Mouse (Mus musculus): Measurements from ENCODE around the gene Lst1. TPM values are rescaled to one million over a fixed set of nuclear protein-coding genes. Genes with fewer than 3 reads are reported as not detected.
A peak's percentile ranks its signal among the peaks of the same experiment; 100 is the strongest.

Lst1 gene
- polyA plus RNA-seq, 1 experiment from 2014 or later, result 13.1 TPM

DNA sequence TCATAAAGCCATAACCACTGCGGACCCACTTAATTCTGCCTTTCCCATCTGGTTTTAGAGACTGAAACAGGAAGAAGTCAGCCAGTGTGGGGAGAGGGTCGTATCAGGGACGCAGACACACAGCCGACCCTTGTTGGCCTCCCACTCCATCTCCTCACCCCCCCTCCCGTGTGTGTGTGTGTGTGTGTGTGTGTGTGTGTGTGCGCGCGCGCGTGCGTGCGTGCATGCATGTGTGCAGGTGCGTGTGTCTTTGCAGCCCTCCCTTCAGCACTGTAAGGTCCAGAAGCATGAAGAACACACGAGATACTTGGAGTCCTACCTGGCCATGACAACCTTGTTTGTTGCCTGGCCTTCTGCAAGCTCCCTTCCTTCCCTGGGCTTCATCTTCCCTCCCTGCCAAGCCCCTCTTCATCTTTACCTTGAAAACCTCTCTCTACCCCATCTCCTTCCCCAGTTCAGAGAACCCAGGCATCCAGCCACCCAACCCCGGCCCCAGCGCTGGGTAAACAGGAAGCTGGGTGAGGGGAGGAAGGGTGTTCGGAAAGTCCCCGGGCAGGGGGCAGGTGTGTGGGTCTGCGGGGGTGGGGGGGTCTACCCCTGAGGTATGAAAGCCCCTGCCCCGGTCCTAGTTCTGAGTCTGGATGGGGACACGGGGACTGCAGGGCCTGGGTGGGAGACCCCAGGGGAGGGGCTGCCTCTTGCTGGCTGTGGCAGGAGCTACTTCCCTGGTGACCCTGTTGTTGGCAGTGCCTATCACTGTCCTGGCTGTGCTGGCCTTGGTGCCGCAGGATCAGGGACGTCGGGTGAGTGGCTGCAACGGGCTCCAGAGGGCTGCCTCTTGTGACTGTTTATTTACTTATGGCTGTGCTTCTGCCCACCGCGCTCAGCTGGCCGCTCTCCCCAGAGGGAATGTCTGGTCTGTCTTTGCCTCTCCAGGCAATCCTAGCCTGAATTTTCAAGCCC is 5.9 kb upstream of the Lst1 start, which contains the start of gene Ltb:
Gene Ltb (plus strand): TSS at position 559 of the 963 bp plus-strand sequence.
- Histone ChIP-seq H3K9ac (peak within 1 kb of the TSS; percentile 69), H3K4me2 (peak within 1 kb of the TSS; percentile 77), H3K9me3 (no peaks in the 10 kb centered on the region), H3K4me3 (peak within 1 kb of the TSS; percentile 49), H3K27me3 (peaks cover 54% of the 10 kb centered on the region), H3K4me1 (peaks cover 14% of the 10 kb centered on the region; the same call in 1 of the 2 replicates), H3K36me3 (no peaks in the 10 kb centered on the region), H3K27ac (no peak within 1 kb of the TSS)
- ATAC-seq (ENCODE audit: insufficient number of reproducible peaks, insufficient read depth, low FRiP score, low TSS enrichment, low read depth), result no peak
- WGBS, result 59% methylated on average over 25 of the region's 28 CpGs

DNA sequence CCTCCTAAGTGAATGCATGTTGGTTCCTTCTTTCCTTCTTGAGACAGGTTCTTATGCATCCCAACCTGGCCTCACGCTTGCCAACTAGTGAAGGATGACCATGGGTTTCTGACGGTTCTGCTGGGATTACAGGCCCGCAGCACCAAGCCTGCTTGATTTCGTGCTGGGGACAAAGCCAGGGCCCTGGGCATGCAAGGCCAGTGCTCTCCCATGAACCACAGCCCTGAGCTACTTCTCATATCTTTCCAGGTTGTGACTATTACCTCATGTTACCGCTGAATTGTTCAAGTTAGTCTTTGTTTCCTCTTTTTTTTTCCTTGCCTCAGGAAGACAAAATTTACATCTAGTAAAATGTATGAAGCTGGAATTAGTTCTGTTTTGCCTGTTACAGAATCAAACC is 4.7 kb upstream of the Lst1 start:
- Histone ChIP-seq H3K9me3 (no peaks in the 10 kb centered on the region), H3K9ac (no peak overlapping the region), H3K27ac (no peak overlapping the region), H3K4me1 (peaks cover 14% of the 10 kb centered on the region; the same call in 1 of the 2 replicates), H3K27me3 (peaks cover 44% of the 10 kb centered on the region), H3K36me3 (no peaks in the 10 kb centered on the region), H3K4me3 (no peak overlapping the region), H3K4me2 (no peak overlapping the region)
- ATAC-seq (ENCODE audit: insufficient number of reproducible peaks, insufficient read depth, low FRiP score, low TSS enrichment, low read depth), result no peak
- 82% methylated on average over 5 of the region's 5 CpGs for WGBS

DNA sequence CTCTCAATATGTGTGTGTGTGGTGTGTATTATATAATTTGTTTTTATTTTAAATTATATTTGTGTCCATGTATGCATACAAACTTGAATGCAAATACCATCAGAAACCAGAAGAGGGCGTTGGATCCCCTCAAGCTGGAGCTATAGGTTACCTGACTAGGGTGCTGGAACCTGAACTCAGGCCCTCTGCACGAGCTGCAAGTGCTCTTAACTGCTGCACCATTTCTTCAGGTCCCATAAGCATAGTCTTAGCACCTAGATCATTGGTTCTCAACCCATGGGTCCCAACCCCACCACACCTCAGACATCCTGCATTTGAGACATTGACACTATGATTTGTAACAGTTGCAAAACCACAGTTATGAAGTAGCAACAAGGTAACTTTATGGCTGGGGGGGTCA is 3.5 kb upstream of the Lst1 start:
- Histone ChIP-seq H3K36me3 (no peaks in the 10 kb centered on the region), H3K9me3 (no peaks in the 10 kb centered on the region), H3K9ac (no peak overlapping the region), H3K4me3 (no peak overlapping the region), H3K27ac (no peak overlapping the region), H3K4me1 (peaks cover 15% of the 10 kb centered on the region; the same call in 1 of the 2 replicates), H3K4me2 (no peak overlapping the region), H3K27me3 (peaks cover 36% of the 10 kb centered on the region)
- WGBS, result 61% methylated on average over 2 of the region's 2 CpGs
- ATAC-seq (ENCODE audit: insufficient number of reproducible peaks, insufficient read depth, low FRiP score, low TSS enrichment, low read depth), result no peak

DNA sequence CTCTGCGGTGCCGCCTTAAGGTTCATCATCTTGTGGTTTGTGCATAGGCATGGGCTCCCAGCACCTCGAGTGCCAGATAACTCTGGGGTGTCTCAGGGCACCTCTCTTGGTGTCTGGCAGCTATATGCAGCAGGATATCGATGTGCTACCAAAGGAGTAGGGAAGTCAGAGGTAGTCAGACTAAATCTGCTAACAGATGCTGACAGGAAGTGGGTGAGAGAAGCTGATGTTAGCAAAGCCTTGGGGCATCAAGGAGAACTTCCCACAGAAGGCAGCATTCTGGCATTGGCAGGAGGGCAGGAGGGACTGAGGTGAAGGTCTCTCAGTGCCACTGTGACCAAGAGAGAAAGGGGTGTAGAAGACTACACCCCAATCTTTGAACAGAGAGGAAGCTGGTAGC is 1.9 kb upstream of the Lst1 start:
- WGBS, result 63% methylated on average over 4 of the region's 4 CpGs
- no peak overlapping the region for H3K9ac ChIP-seq
- H3K9me3 ChIP-seq, result no peaks in the 10 kb centered on the region
- no peaks in the 10 kb centered on the region for H3K36me3 ChIP-seq
- H3K27ac ChIP-seq, result no peak overlapping the region
- H3K4me1 ChIP-seq, result peaks cover 13% of the 10 kb centered on the region
- ATAC-seq (ENCODE audit: insufficient number of reproducible peaks, insufficient read depth, low FRiP score, low TSS enrichment, low read depth), result no peak
- H3K27me3 ChIP-seq, result peaks cover 20% of the 10 kb centered on the region
- no peak overlapping the region for H3K4me3 ChIP-seq
- H3K4me2 ChIP-seq, result no peak overlapping the region

DNA sequence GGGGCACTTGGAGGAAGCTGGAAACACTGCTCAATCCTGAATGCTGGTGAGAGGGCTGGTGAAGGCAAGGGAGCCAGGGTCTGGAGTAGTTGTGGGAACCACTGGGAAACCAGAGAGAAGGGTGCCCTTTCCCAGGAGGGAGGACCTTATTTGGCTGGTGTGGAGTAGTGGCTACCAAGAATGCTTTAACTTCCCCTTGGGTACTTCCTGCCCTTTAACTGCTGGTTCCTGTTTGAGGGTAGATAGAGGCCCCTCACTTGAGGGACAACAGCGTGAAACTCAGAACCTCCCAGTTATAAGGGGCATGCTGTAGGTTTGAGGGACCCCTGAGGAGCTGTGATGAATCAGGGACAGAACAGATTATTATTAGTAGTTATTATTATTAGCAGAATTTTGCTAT is 947 bp upstream of the Lst1 start:
- ATAC-seq (ENCODE audit: insufficient number of reproducible peaks, insufficient read depth, low FRiP score, low TSS enrichment, low read depth), result no peak
- no peaks in the 10 kb centered on the region for H3K9me3 ChIP-seq
- WGBS, result 65% methylated on average over 1 of the region's 1 CpGs
- H3K36me3 ChIP-seq, result no peaks in the 10 kb centered on the region
- no peak overlapping the region for H3K9ac ChIP-seq
- H3K27ac ChIP-seq, result no peak overlapping the region
- no peak overlapping the region for H3K4me3 ChIP-seq
- no peak overlapping the region for H3K4me2 ChIP-seq
- H3K4me1 ChIP-seq, result peaks cover 11% of the 10 kb centered on the region
- peaks cover 11% of the 10 kb centered on the region for H3K27me3 ChIP-seq

DNA sequence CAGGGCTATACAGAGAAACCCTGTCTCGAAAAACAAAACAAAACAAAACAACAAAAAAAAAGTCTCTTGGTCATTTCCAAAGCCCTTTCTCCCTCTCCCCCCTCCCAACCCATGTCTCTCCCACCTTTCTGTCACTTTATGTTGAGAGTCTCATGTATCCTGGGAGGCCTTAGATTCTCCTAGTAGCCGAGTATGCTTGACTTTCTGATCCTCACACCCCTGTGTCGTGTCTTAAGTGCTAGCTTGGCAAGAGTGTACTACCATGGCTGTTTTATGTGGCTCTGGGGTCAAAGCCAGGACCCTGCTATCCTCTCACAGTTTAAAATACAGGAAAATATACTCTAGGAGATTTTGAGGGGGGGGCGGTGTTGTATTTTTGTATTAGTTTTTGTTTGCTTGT is 894 bp downstream of the Lst1 start:
- no peak overlapping the region for H3K4me3 ChIP-seq

DNA sequence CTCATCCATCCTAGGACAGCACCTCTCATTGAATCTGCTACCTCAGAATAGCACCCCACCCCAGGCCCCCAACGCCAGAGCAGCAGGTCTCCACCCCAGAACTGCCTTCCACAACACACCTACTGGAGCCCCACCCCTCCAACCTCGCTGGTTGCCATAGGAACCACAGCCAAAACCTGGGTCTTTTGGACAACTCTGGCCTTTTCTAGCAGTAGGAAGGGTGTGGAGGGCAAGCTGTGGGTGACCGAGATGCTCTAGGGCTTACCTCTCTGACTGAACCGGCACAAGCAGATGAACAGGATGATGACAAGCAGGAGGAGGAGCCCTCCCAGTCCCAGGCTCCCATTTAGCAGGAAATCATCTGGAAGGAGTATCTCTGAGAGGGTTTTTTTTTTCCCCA is 1.6 kb downstream of the Lst1 start:
- ATAC-seq (ENCODE audit: insufficient number of reproducible peaks, insufficient read depth, low FRiP score, low TSS enrichment, low read depth), result no peak; the same call in 1 of the 2 replicates

More for the DNA sequence above, 894 bp downstream of the Lst1 start:
- Histone ChIP-seq H3K9ac (no peak overlapping the region), H3K9me3 (no peaks in the 10 kb centered on the region), H3K36me3 (no peaks in the 10 kb centered on the region), H3K4me1 (peaks cover 9% of the 10 kb centered on the region), H3K4me2 (no peak overlapping the region), H3K27me3 (no peaks in the 10 kb centered on the region), H3K27ac (peak overlapping the region; percentile 7; the same call in 1 of the 2 replicates)
- 70% methylated on average over 4 of the region's 4 CpGs for WGBS
- no peak for ATAC-seq (ENCODE audit: insufficient number of reproducible peaks, insufficient read depth, low FRiP score, low TSS enrichment, low read depth)

DNA sequence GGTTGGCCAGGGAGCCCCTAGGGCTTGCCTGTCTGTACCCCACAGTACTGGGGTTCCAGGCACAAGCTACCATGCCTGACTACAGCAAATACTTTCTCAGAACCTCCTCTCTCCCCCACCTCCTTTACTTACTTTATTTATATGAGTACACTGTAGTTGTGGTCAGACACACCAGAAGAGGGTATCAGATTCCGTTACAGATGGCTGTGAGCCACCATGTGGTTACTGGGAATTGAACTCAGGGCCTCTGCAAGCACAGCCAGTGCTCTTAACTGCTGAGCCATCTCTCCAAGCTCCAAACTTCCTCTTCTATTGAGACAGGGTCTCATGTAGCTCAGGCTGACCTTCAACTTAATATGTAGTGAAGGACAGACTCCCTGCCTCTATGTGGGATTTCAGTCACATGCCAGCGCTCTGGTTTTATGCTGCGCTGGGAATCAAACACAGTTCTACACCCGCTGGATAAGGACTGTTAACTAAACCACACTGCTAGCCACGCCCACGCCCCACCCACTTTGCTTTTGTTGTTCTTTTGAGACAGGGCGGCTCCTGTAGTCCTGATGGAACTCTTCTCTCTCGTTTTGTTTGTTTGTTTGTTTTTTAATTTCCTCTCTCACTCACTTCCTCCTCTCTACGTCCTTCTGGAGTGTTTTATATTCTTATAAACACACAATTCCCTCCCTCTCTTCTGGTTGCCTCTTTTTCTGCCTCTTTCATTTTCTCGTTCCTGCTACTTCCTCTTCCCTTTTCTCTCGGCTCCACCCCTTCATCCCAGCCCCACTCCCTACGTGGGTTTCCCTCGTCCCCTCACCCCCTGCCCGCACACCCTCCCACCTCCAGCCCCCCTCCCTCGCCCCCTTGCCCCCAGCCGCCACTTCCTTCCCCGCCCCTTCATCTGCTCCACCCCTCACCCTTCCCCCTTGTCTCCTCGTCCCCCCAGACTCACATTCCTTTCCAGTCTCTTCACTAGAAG is 2.3 kb downstream of the Lst1 start:
- Histone ChIP-seq H3K9me3 (no peaks in the 10 kb centered on the region), H3K9ac (peak overlapping the region; percentile 49; the same call in 1 of the 2 replicates), H3K27me3 (no peaks in the 10 kb centered on the region), H3K4me2 (peak overlapping the region; percentile 60), H3K4me3 (peak overlapping the region; percentile 44), H3K4me1 (peaks cover 9% of the 10 kb centered on the region), H3K27ac (peak overlapping the region; percentile 84), H3K36me3 (no peaks in the 10 kb centered on the region)
- WGBS, result 3% methylated on average over 18 of the region's 18 CpGs
- peak; percentile 49; the same call in 1 of the 2 replicates for ATAC-seq (ENCODE audit: insufficient number of reproducible peaks, insufficient read depth, low FRiP score, low TSS enrichment, low read depth)

More for the DNA sequence above, 1.6 kb downstream of the Lst1 start:
- H3K9me3 ChIP-seq, result no peaks in the 10 kb centered on the region
- peaks cover 9% of the 10 kb centered on the region for H3K4me1 ChIP-seq
- peak overlapping the region; percentile 84 for H3K27ac ChIP-seq
- WGBS, result under 1% methylated on average over 4 of the region's 4 CpGs
- no peak overlapping the region for H3K9ac ChIP-seq
- H3K4me3 ChIP-seq, result peak overlapping the region; percentile 44
- H3K27me3 ChIP-seq, result no peaks in the 10 kb centered on the region
- peak overlapping the region; percentile 60 for H3K4me2 ChIP-seq
- H3K36me3 ChIP-seq, result no peaks in the 10 kb centered on the region

DNA sequence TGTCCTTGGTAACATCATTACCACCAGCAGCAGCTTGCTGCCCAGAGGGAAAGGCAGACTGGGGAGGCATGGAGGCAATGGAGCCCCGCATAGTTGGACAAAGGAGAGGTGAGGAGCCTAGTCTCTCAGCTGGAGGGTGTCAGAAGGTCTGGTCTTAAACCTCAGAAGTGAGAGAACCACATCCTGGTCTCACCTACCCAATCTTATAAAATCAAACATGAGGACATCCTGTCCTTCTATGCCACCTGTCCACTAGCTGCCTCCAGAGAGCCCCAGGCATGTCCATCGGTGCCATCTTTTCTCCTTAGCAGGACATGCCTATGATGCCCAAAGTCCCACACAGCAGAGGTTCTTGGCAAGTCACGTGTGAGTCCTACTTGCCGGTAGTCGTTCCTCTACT is 8.1 kb downstream of the Lst1 start:
- no peaks in the 10 kb centered on the region for H3K9me3 ChIP-seq
- WGBS, result 83% methylated on average over 5 of the region's 5 CpGs
- H3K27me3 ChIP-seq, result no peaks in the 10 kb centered on the region
- H3K36me3 ChIP-seq, result no peaks in the 10 kb centered on the region
- no peak for ATAC-seq (ENCODE audit: insufficient number of reproducible peaks, insufficient read depth, low FRiP score, low TSS enrichment, low read depth)
- no peak overlapping the region for H3K27ac ChIP-seq
- no peaks in the 10 kb centered on the region for H3K4me1 ChIP-seq
- H3K4me3 ChIP-seq, result no peak overlapping the region
- H3K9ac ChIP-seq, result no peak overlapping the region
- no peak overlapping the region for H3K4me2 ChIP-seq

DNA sequence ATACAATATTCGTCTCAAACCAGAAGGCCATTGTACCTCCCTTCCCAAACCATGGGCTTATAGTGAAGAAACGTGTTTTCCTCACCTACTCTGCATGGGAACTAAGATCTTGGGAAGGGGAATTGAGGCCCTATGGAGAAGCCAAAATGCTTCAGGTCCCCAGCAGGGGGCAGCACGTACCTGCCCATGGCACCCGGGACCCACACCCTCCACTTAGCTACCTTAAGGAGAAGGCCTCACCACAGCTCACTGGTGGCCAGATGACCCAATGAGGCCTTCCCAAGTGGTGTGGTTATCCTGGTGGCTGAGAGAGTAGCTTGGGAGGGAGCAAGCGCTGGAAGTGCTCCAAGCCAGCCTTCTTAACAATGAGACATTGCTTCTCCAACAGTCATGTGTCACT is 9.7 kb downstream of the Lst1 start:
- H3K27me3 ChIP-seq, result no peaks in the 10 kb centered on the region
- 0 out of 2 replicates have a peak, but pooled peaks have one; percentile 35 for ATAC-seq (ENCODE audit: insufficient number of reproducible peaks, insufficient read depth, low FRiP score, low TSS enrichment, low read depth)
- no peak overlapping the region for H3K9ac ChIP-seq
- no peak overlapping the region for H3K27ac ChIP-seq
- no peaks in the 10 kb centered on the region for H3K9me3 ChIP-seq
- H3K4me1 ChIP-seq, result peaks cover 9% of the 10 kb centered on the region
- no peak overlapping the region for H3K4me3 ChIP-seq
- 10% methylated on average over 5 of the region's 5 CpGs for WGBS
- H3K4me2 ChIP-seq, result no peak overlapping the region
- H3K36me3 ChIP-seq, result no peaks in the 10 kb centered on the region

DNA sequence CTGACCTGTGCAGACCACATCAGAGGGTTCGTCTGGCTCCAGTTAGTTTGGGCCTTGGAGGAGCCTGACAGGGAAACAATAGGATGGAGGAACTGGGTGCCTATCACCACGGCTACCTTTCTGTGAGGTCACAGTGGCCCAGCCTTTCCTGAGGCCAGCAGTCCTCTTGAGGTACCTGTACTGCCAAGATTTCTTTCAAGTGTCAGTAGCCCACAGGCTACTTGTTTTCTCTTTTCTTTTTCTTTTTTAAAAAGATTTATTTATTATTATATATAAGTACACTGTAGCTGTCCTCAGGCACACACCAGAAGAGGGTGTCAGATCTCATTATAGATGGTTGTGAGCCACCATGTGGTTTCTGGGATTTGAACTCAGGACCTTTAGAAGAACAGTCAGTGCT is 12.3 kb downstream of the Lst1 start, which contains the start of gene Aif1:
Gene Aif1 (minus strand): TSS at position 101 of the 400 bp plus-strand sequence.
- ATAC-seq (ENCODE audit: insufficient number of reproducible peaks, insufficient read depth, low FRiP score, low TSS enrichment, low read depth), result no peak
- Histone ChIP-seq H3K27ac (no peak within 1 kb of the TSS), H3K9me3 (no peaks in the 10 kb centered on the region), H3K9ac (no peak within 1 kb of the TSS), H3K4me3 (no peak within 1 kb of the TSS), H3K27me3 (no peaks in the 10 kb centered on the region), H3K4me1 (peaks cover 15% of the 10 kb centered on the region), H3K36me3 (no peaks in the 10 kb centered on the region), H3K4me2 (no peak within 1 kb of the TSS)
- 44% methylated on average over 2 of the region's 2 CpGs for WGBS
